Mouse (Mus musculus) lung, embryonic 16.5 days (tissue): ENCODE data around the gene Gpd1l. TPM values are rescaled to one million over a fixed set of nuclear protein-coding genes. Genes with fewer than 3 reads are reported as not detected.
A peak's percentile ranks its signal among the peaks of the same experiment; 100 is the strongest.

Experiments
- ATAC-seq: fragments of 200-750 bp; cut with Nextera tagmentation; 2 replicates; pipeline ENCODE4 v1.8.0; 2017; ENCODE audit warnings: low read depth, mild to moderate bottlenecking, moderate library complexity
- H3K27ac ChIP-seq: fragments of 300-500 bp; sonication (generic); 2 replicates; pipeline ENCODE4 v1.5.1; 2014; ENCODE audit warnings: mild to moderate bottlenecking, control low read depth, low read length
- H3K27me3 ChIP-seq: fragments of 300-500 bp; sonication (generic); 2 replicates; pipeline ENCODE4 v1.6.1; 2014; ENCODE audit warnings: low read depth, low read length, mixed read lengths; ENCODE audit not compliant: control insufficient read depth, insufficient read depth
- H3K36me3 ChIP-seq: fragments of 300-500 bp; sonication (generic); 2 replicates; pipeline ENCODE4 v1.6.1; 2014; ENCODE audit warnings: low read length; ENCODE audit not compliant: control insufficient read depth, insufficient read depth
- H3K4me1 ChIP-seq: fragments of 300-500 bp; sonication (generic); replicated peaks from 2 replicates; pipeline ENCODE4 v1.6.1; 2014; ENCODE audit warnings: low read length, mixed read lengths; ENCODE audit not compliant: control insufficient read depth, insufficient read depth
- H3K4me2 ChIP-seq: fragments of 300-500 bp; sonication (generic); 2 replicates; pipeline ENCODE4 v1.6.1; 2014; ENCODE audit warnings: low read depth, low read length, control low read depth
- H3K4me3 ChIP-seq: fragments of 300-500 bp; sonication (generic); 2 replicates; pipeline ENCODE4 v1.5.1; 2014; ENCODE audit warnings: mild to moderate bottlenecking, low read length, control low read depth
- H3K9ac ChIP-seq: fragments of 300-500 bp; sonication (generic); 2 replicates; pipeline ENCODE4 v1.6.1; 2014; ENCODE audit warnings: low read length, control low read depth
- H3K9me3 ChIP-seq: fragments of 300-500 bp; sonication (generic); 2 replicates; pipeline ENCODE4 v1.6.1; 2016; ENCODE audit warnings: low read length; ENCODE audit not compliant: control insufficient read depth
- WGBS: fragments of 180-500 bp; shearing (Covaris S2); extraction: QIAGEN DNeasy Blood & Tissue Kit; methylation state at CpG from one replicate; pipeline ENCODE4 v1.1.7; 2014; 5-methylcytosine and 5-hydroxymethylcytosine counted together
- polyA plus RNA-seq: library from polyadenylated mRNA; unstranded; fragments of >200 nt; fragmentation: Nextera tagmentation; extraction: Ambion mirVana; gene quantifications from 2 replicates; pipeline ENCODE4 v1.2.1, GENCODE M21; 2015

Gpd1l gene
- polyA plus RNA-seq, 1 experiment from 2014 or later, result 17.7 TPM

DNA sequence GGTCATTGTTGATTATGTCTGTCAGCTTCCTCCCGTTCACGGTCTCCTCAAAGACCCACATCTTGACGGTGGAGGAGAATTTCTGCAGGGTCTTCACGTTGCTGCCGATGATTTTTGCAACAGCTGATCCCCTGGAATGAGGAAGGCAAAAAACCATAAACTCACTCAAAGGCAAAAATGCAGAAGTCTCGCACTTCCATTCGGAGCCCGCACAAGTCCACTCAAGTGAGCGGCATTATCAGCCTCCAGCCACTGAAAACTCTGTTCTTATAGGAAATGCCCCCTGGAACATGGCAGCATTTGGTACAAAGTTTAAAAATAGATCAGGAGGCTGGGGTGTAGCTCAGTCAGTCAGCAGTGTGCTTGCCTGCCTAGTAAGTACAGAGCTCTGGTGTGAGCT, 13.2 kb downstream of the Gpd1l start:
- no peaks in the 10 kb centered on the region for H3K9me3 ChIP-seq
- WGBS, result 69% methylated on average over 9 of the region's 9 CpGs
- H3K27me3 ChIP-seq, result no peaks in the 10 kb centered on the region
- no peak overlapping the region for H3K4me3 ChIP-seq
- no peak overlapping the region for H3K4me2 ChIP-seq
- H3K9ac ChIP-seq, result no peak overlapping the region
- no peak for ATAC-seq
- H3K4me1 ChIP-seq, result no peaks in the 10 kb centered on the region
- H3K36me3 ChIP-seq, result peaks cover 11% of the 10 kb centered on the region; the same call in 1 of the 2 replicates
- no peak overlapping the region for H3K27ac ChIP-seq

DNA sequence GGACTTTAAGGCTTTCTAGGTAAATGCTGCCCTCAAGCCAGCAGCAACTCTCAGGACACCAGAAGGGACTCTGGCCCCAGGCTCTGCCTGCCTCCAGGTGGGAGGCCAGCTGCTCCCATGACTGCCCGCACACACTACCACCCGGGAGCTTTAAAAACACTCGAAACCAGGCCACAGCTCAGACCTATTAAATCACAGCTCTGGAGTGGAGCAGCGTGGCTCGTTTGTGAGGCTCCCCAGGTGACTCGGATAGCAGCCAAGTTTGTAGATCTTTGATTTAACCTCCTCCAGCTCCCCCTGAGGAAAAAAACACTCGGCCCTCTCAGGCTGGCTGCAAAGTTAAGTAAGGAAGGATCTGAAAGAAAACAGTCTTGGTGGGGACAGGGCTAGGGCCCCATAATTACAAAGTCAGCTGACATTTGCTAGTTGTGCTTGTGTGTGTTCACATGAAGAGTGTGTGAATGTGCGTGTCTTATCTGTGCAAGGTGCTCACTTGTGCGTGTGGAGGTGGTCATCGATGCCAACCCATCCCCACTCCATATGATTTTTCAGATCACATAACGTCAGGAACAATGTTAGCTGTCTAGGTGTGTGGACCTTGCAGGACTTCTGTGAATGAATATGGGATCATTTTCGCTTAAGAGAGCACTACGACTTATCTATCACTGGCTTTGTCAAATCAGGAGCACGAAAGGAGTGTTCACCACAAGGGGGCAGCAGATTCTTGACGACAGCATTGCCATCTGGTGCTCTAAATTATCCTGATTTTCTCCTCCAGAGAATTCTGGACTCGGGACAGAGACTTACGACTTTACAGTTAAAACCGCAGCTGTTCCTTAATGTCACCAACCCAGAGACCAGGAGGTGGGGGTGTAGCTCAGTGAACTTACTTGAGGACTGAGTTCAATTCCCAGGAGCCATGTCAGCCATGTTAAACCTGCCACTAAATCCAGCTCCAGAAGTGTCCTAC, 20.8 kb downstream of the Gpd1l start:
- peak; percentile 48 for ATAC-seq
- WGBS, result 45% methylated on average over 18 of the region's 18 CpGs
- Histone ChIP-seq H3K27me3 (no peaks in the 10 kb centered on the region), H3K9me3 (no peaks in the 10 kb centered on the region), H3K9ac (no peak overlapping the region), H3K4me1 (no peaks in the 10 kb centered on the region), H3K27ac (no peak overlapping the region), H3K4me2 (no peak overlapping the region), H3K4me3 (no peak overlapping the region), H3K36me3 (peaks cover 10% of the 10 kb centered on the region; the same call in 1 of the 2 replicates)

DNA sequence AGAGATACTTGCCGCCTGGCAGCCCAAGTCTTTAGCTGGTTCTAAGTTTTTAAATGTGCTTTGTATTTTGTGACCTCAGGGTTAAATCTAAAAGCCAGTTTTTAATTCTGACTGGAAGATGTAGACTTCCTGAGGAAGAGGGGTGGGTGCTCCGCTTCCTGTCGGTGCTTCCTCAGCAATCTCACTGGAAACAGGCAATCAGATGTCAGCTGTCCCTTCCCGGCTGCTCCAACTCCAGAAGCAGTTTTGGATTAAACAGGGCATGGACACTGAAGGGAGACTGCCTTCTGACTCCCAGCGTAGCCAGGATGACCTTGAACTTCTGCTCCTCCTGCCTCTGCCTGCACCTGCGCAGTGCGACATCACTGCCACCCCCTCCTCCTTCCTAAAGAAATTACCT, 26.3 kb downstream of the Gpd1l start:
- no peaks in the 10 kb centered on the region for H3K4me1 ChIP-seq
- H3K9me3 ChIP-seq, result no peaks in the 10 kb centered on the region
- 0 out of 2 replicates have a peak, but pooled peaks cover 2% of the 10 kb centered on the region for H3K36me3 ChIP-seq
- peak; percentile 56 for ATAC-seq
- H3K27ac ChIP-seq, result peak overlapping the region; percentile 56
- 65% methylated on average over 7 of the region's 7 CpGs for WGBS
- H3K4me2 ChIP-seq, result no peak overlapping the region
- H3K4me3 ChIP-seq, result no peak overlapping the region
- no peak overlapping the region for H3K9ac ChIP-seq
- H3K27me3 ChIP-seq, result no peaks in the 10 kb centered on the region

DNA sequence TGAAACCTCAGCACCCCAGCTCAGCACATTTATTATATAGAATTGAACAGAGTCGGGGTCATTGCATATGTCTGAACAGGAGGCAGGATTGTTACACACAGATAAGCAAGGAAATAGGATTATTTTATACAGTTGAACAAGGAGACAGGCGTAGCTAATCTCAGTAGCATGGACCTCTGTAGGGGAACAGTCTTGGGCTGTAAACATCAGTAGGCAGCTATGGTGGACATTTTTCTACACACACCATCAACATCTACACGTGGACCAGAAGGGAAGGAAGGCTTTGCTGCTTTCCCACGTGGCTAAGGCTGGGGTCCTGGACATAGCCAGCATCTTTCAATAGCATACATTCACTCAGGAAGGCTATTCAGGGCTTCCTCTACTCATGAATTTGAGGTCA, 37.9 kb downstream of the Gpd1l start:
- ATAC-seq, result no peak
- Histone ChIP-seq H3K36me3 (no peaks in the 10 kb centered on the region), H3K4me3 (no peak overlapping the region), H3K27ac (no peak overlapping the region), H3K9ac (no peak overlapping the region), H3K4me2 (no peak overlapping the region), H3K9me3 (no peaks in the 10 kb centered on the region), H3K27me3 (no peaks in the 10 kb centered on the region), H3K4me1 (peaks cover 5% of the 10 kb centered on the region; the same call in 1 of the 2 replicates)
- WGBS, result 71% methylated on average over 4 of the region's 4 CpGs

DNA sequence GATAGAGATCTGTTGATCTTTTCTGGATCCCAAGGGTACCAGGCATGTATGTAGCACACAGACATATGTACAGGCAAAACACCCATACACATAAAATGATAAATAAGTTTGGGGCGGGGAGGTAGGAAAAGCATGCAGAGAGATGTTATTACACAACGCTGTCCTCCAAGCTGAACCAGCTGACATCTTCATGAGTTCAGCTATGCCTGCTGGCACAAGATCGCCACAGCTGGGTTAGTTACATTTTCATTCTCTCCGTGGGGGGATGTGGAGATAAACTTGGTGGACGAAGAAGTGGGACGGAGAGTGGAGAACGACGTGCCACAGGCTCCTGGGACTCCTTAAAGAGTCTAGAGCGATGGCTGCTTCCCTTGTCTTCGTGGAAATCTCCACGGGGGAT, 40.8 kb downstream of the Gpd1l start:
- 55% methylated on average over 11 of the region's 11 CpGs for WGBS
- Histone ChIP-seq H3K9ac (no peak overlapping the region), H3K4me1 (peaks cover 5% of the 10 kb centered on the region; the same call in 1 of the 2 replicates), H3K36me3 (no peaks in the 10 kb centered on the region), H3K4me2 (peak overlapping the region; percentile 28), H3K27ac (0 out of 2 replicates have a peak overlapping the region, but pooled peaks have one; percentile 28), H3K4me3 (0 out of 2 replicates have a peak overlapping the region, but pooled peaks have one; percentile 10), H3K27me3 (no peaks in the 10 kb centered on the region), H3K9me3 (no peaks in the 10 kb centered on the region)
- ATAC-seq, result peak; percentile 65

DNA sequence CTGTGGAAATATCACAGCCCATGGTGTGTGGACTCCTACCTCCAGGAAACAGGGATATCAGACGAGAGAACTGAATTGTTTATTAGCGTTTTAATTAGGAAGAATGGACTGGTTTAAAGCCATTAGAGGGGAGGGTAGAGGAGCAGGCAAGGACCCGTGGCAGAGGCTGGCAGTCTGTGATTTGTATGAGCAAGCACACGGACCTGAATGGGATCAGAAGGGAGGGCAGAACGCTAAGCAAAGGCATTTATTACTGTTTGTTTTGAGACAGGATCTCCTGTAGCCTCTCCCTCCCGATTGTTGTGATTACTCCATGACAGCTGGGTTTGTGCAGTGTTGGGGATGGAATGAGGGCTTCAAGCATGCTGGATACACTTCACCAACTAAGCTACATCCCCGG, 43.4 kb downstream of the Gpd1l start:
- no peaks in the 10 kb centered on the region for H3K27me3 ChIP-seq
- 28% methylated on average over 7 of the region's 7 CpGs for WGBS
- ATAC-seq, result no peak
- H3K36me3 ChIP-seq, result no peaks in the 10 kb centered on the region
- peaks cover 8% of the 10 kb centered on the region; the same call in 1 of the 2 replicates for H3K4me1 ChIP-seq
- no peak overlapping the region for H3K9ac ChIP-seq
- no peak overlapping the region for H3K4me2 ChIP-seq
- no peak overlapping the region for H3K4me3 ChIP-seq
- no peaks in the 10 kb centered on the region for H3K9me3 ChIP-seq
- H3K27ac ChIP-seq, result no peak overlapping the region

GRCm38 (mm10) chr9:114888856-114889407, 44.9 kb downstream of the Gpd1l start:
- Histone ChIP-seq H3K27ac (no peak overlapping the region), H3K27me3 (no peaks in the 10 kb centered on the region), H3K4me1 (peaks cover 8% of the 10 kb centered on the region; the same call in 1 of the 2 replicates), H3K9ac (no peak overlapping the region), H3K36me3 (no peaks in the 10 kb centered on the region), H3K4me3 (no peak overlapping the region), H3K4me2 (no peak overlapping the region), H3K9me3 (no peaks in the 10 kb centered on the region; the same call in 1 of the 2 replicates)
- ATAC-seq, result no peak
- WGBS, result 84% methylated on average over 5 of the region's 5 CpGs

- H3K9me3 ChIP-seq, result no peaks in the 10 kb centered on the region; the same call in 1 of the 2 replicates
- 91% methylated on average over 3 of the region's 3 CpGs for WGBS
Measured at GRCm38 (mm10) chr9:114887699-114888098, 46.1 kb downstream of the Gpd1l start.

More at GRCm38 (mm10) chr9:114887699-114888098, 46.1 kb downstream of the Gpd1l start:
- no peak overlapping the region for H3K4me2 ChIP-seq
- no peak overlapping the region for H3K9ac ChIP-seq
- H3K27ac ChIP-seq, result no peak overlapping the region
- H3K4me3 ChIP-seq, result no peak overlapping the region
- H3K27me3 ChIP-seq, result no peaks in the 10 kb centered on the region
- no peaks in the 10 kb centered on the region for H3K36me3 ChIP-seq
- no peak for ATAC-seq
- peaks cover 3% of the 10 kb centered on the region; the same call in 1 of the 2 replicates for H3K4me1 ChIP-seq
